Mouse (Mus musculus) heart, embryonic 15.5 days (tissue): ENCODE data around the gene Ninj2. TPM values are rescaled to one million over a fixed set of nuclear protein-coding genes. Genes with fewer than 3 reads are reported as not detected.
A peak's percentile ranks its signal among the peaks of the same experiment; 100 is the strongest.

Experiments used
- ATAC-seq: fragments of 200-750 bp; cut with Nextera tagmentation; replicated peaks from 2 replicates; pipeline ENCODE4 v1.8.0; 2017; ENCODE audit warnings: low read depth, moderate TSS enrichment; ENCODE audit not compliant: insufficient number of reproducible peaks, insufficient read depth, low FRiP score
- H3K27ac ChIP-seq: fragments of 300-500 bp; sonication (generic); 2 replicates; pipeline ENCODE4 v1.5.1; 2015; ENCODE audit warnings: mild to moderate bottlenecking, inconsistent platforms
- H3K27me3 ChIP-seq: fragments of 300-500 bp; sonication (generic); 2 replicates; pipeline ENCODE4 v1.6.1; 2015; ENCODE audit warnings: inconsistent platforms
- H3K36me3 ChIP-seq: fragments of 300-500 bp; sonication (generic); 2 replicates; pipeline ENCODE4 v1.6.1; 2015; ENCODE audit warnings: mild to moderate bottlenecking, inconsistent platforms
- H3K4me1 ChIP-seq: fragments of 300-500 bp; sonication (generic); replicated peaks from 2 replicates; pipeline ENCODE4 v1.6.1; 2015; ENCODE audit warnings: inconsistent platforms
- H3K4me2 ChIP-seq: fragments of 300-500 bp; sonication (generic); 2 replicates; pipeline ENCODE4 v1.6.1; 2015; ENCODE audit warnings: inconsistent platforms, mild to moderate bottlenecking, moderate library complexity
- H3K4me3 ChIP-seq: fragments of 300-500 bp; sonication (generic); 2 replicates; pipeline ENCODE4 v1.5.1; 2015; ENCODE audit warnings: mild to moderate bottlenecking, inconsistent platforms
- H3K9ac ChIP-seq: fragments of 300-500 bp; sonication (generic); 2 replicates; pipeline ENCODE4 v1.6.1; 2015; ENCODE audit warnings: mild to moderate bottlenecking, inconsistent platforms
- H3K9me3 ChIP-seq: fragments of 300-500 bp; sonication (generic); replicated peaks from 2 replicates; pipeline ENCODE4 v1.6.1; 2016; ENCODE audit warnings: inconsistent platforms
- WGBS: fragments of 180-500 bp; shearing (Covaris S2); methylation state at CpG from one replicate; pipeline ENCODE4 v1.1.7; 2015; ENCODE audit warnings: mixed read lengths; 5-methylcytosine and 5-hydroxymethylcytosine counted together
- polyA plus RNA-seq: library from polyadenylated mRNA; unstranded; fragments of >200 nt; fragmentation: Nextera tagmentation; extraction: Ambion mirVana; gene quantifications from 2 replicates; pipeline ENCODE4 v1.2.1, GENCODE M21; 2015

The Ninj2 gene
- polyA plus RNA-seq, 1 experiment from 2014 or later = 0.15 TPM

GRCm38 (mm10) chr6:120095501-120095900, 2.4 kb downstream of the Ninj2 start:
- WGBS = 79% methylated on average over 1 of the region's 1 CpGs
- H3K9ac ChIP-seq = no peak overlapping the region
- H3K9me3 ChIP-seq = no peaks in the 10 kb centered on the region
- no peaks in the 10 kb centered on the region for H3K27me3 ChIP-seq
- H3K36me3 ChIP-seq = no peaks in the 10 kb centered on the region
- ATAC-seq = no peak
- H3K4me1 ChIP-seq = no peaks in the 10 kb centered on the region
- no peak overlapping the region for H3K4me2 ChIP-seq
- no peak overlapping the region for H3K4me3 ChIP-seq
- H3K27ac ChIP-seq = no peak overlapping the region

- no peak for ATAC-seq
Observed at GRCm38 (mm10) chr6:120099392-120099791, 6.2 kb downstream of the Ninj2 start.

GRCm38 (mm10) chr6:120101221-120101620, 8.1 kb downstream of the Ninj2 start:
- Histone ChIP-seq H3K9ac (no peak overlapping the region), H3K36me3 (no peaks in the 10 kb centered on the region), H3K4me2 (no peak overlapping the region), H3K27me3 (no peaks in the 10 kb centered on the region), H3K27ac (no peak overlapping the region), H3K4me1 (peaks cover 3% of the 10 kb centered on the region; the same call in 1 of the 2 replicates), H3K4me3 (no peak overlapping the region), H3K9me3 (no peaks in the 10 kb centered on the region)
- no peak for ATAC-seq
- 75% methylated on average over 12 of the region's 12 CpGs for WGBS

More at GRCm38 (mm10) chr6:120099392-120099791, 6.2 kb downstream of the Ninj2 start:
- H3K9ac ChIP-seq = no peak overlapping the region
- no peaks in the 10 kb centered on the region for H3K9me3 ChIP-seq
- H3K27me3 ChIP-seq = no peaks in the 10 kb centered on the region
- WGBS = 73% methylated on average over 5 of the region's 5 CpGs
- no peaks in the 10 kb centered on the region for H3K36me3 ChIP-seq
- no peak overlapping the region for H3K4me2 ChIP-seq
- H3K4me1 ChIP-seq = peaks cover 3% of the 10 kb centered on the region; the same call in 1 of the 2 replicates
- no peak overlapping the region for H3K27ac ChIP-seq
- no peak overlapping the region for H3K4me3 ChIP-seq

GRCm38 (mm10) chr6:120101996-120102395, 8.8 kb downstream of the Ninj2 start:
- Histone ChIP-seq H3K4me1 (peaks cover 3% of the 10 kb centered on the region; the same call in 1 of the 2 replicates), H3K27ac (no peak overlapping the region), H3K4me3 (no peak overlapping the region), H3K27me3 (no peaks in the 10 kb centered on the region), H3K9me3 (no peaks in the 10 kb centered on the region), H3K4me2 (no peak overlapping the region), H3K9ac (no peak overlapping the region), H3K36me3 (no peaks in the 10 kb centered on the region)
- 78% methylated on average over 6 of the region's 6 CpGs for WGBS
- ATAC-seq = no peak

- no peak overlapping the region for H3K4me3 ChIP-seq
- no peak overlapping the region for H3K9ac ChIP-seq
- no peak overlapping the region for H3K27ac ChIP-seq
- H3K36me3 ChIP-seq = no peaks in the 10 kb centered on the region
- no peak for ATAC-seq
- H3K27me3 ChIP-seq = no peaks in the 10 kb centered on the region
- no peak overlapping the region for H3K4me2 ChIP-seq
- H3K9me3 ChIP-seq = no peaks in the 10 kb centered on the region
- H3K4me1 ChIP-seq = peaks cover 6% of the 10 kb centered on the region
- 12% methylated on average over 1 of the region's 1 CpGs for WGBS
Observed at GRCm38 (mm10) chr6:120103104-120103503, 10.0 kb downstream of the Ninj2 start.

- Histone ChIP-seq H3K9ac (no peak overlapping the region), H3K36me3 (no peaks in the 10 kb centered on the region), H3K4me1 (peaks cover 25% of the 10 kb centered on the region), H3K9me3 (no peaks in the 10 kb centered on the region), H3K4me3 (no peak overlapping the region), H3K4me2 (no peak overlapping the region), H3K27ac (no peak overlapping the region), H3K27me3 (no peaks in the 10 kb centered on the region)
- no peak for ATAC-seq
Observed at GRCm38 (mm10) chr6:120105055-120105454, 11.9 kb downstream of the Ninj2 start.

GRCm38 (mm10) chr6:120107586-120107985, 14.4 kb downstream of the Ninj2 start:
- H3K36me3 ChIP-seq = no peaks in the 10 kb centered on the region
- H3K27me3 ChIP-seq = no peaks in the 10 kb centered on the region
- whole genome bisulfite sequencing = 59% methylated on average over 5 of the region's 5 CpGs
- H3K4me2 ChIP-seq = no peak overlapping the region
- no peak overlapping the region for H3K9ac ChIP-seq
- H3K4me3 ChIP-seq = no peak overlapping the region
- ATAC-seq = no peak
- H3K27ac ChIP-seq = no peak overlapping the region
- peaks cover 43% of the 10 kb centered on the region for H3K4me1 ChIP-seq
- H3K9me3 ChIP-seq = no peaks in the 10 kb centered on the region

- no peak overlapping the region for H3K4me3 ChIP-seq
- ATAC-seq = no peak
- H3K4me2 ChIP-seq = no peak overlapping the region
- no peak overlapping the region for H3K9ac ChIP-seq
- H3K27ac ChIP-seq = 0 out of 2 replicates have a peak overlapping the region, but pooled peaks have one; percentile 60
- H3K27me3 ChIP-seq = no peaks in the 10 kb centered on the region
- H3K36me3 ChIP-seq = no peaks in the 10 kb centered on the region
- 48% methylated on average over 6 of the region's 6 CpGs for WGBS
- H3K9me3 ChIP-seq = no peaks in the 10 kb centered on the region
- H3K4me1 ChIP-seq = peaks cover 41% of the 10 kb centered on the region
Observed at GRCm38 (mm10) chr6:120108061-120108460, 14.9 kb downstream of the Ninj2 start.

GRCm38 (mm10) chr6:120109173-120109572, 16.0 kb downstream of the Ninj2 start:
- Histone ChIP-seq H3K4me3 (no peak overlapping the region), H3K4me1 (peaks cover 46% of the 10 kb centered on the region), H3K36me3 (no peaks in the 10 kb centered on the region), H3K4me2 (0 out of 2 replicates have a peak overlapping the region, but pooled peaks have one; percentile 1), H3K9ac (no peak overlapping the region), H3K27ac (peak overlapping the region; percentile 60), H3K9me3 (no peaks in the 10 kb centered on the region), H3K27me3 (no peaks in the 10 kb centered on the region)
- ATAC-seq = peak; percentile 68
- WGBS = 7% methylated on average over 7 of the region's 7 CpGs

- peaks cover 53% of the 10 kb centered on the region for H3K4me1 ChIP-seq
- 76% methylated on average over 5 of the region's 5 CpGs for WGBS
- H3K4me3 ChIP-seq = no peak overlapping the region
- no peaks in the 10 kb centered on the region for H3K27me3 ChIP-seq
- H3K36me3 ChIP-seq = no peaks in the 10 kb centered on the region
- ATAC-seq = no peak
- peak overlapping the region; percentile 60; the same call in 1 of the 2 replicates for H3K27ac ChIP-seq
- no peak overlapping the region for H3K9ac ChIP-seq
- no peak overlapping the region for H3K4me2 ChIP-seq
- H3K9me3 ChIP-seq = no peaks in the 10 kb centered on the region
Observed at GRCm38 (mm10) chr6:120109932-120110331, 16.8 kb downstream of the Ninj2 start.

- Histone ChIP-seq H3K4me2 (no peak overlapping the region), H3K4me1 (peaks cover 59% of the 10 kb centered on the region), H3K4me3 (no peak overlapping the region), H3K27ac (no peak overlapping the region), H3K9ac (no peak overlapping the region), H3K9me3 (no peaks in the 10 kb centered on the region), H3K36me3 (no peaks in the 10 kb centered on the region), H3K27me3 (no peaks in the 10 kb centered on the region)
- 80% methylated on average over 7 of the region's 7 CpGs for WGBS
- no peak for ATAC-seq
Observed at GRCm38 (mm10) chr6:120110738-120111409, 17.7 kb downstream of the Ninj2 start.

- no peaks in the 10 kb centered on the region for H3K36me3 ChIP-seq
- no peaks in the 10 kb centered on the region for H3K27me3 ChIP-seq
- ATAC-seq = no peak
- H3K9me3 ChIP-seq = no peaks in the 10 kb centered on the region
- 62% methylated on average over 3 of the region's 3 CpGs for WGBS
- peaks cover 59% of the 10 kb centered on the region for H3K4me1 ChIP-seq
- H3K9ac ChIP-seq = no peak overlapping the region
- peak overlapping the region; percentile 92 for H3K27ac ChIP-seq
- no peak overlapping the region for H3K4me3 ChIP-seq
- no peak overlapping the region for H3K4me2 ChIP-seq
Observed at GRCm38 (mm10) chr6:120111410-120111783, 18.2 kb downstream of the Ninj2 start.
